Mouse (Mus musculus): ENCODE measurements around the gene Acer3.
A peak's percentile ranks its signal among the peaks of the same experiment; 100 is the strongest.

The Acer3 gene

GRCm38 (mm10) chr7:98321083-98321482 lies at the start of gene Acer3:
Gene Acer3, minus strand, starts transcription at chr7:98321208.
- DNase-seq (ENCODE audit: low spot score), result no peak

GRCm38 (mm10) chr7:98369762-98370369 lies 48.9 kb upstream of the Acer3 start:
- DNase-seq (ENCODE audit: low spot score), result no peak

GRCm38 (mm10) chr7:98361662-98362061 lies 40.7 kb upstream of the Acer3 start:
- DNase-seq (ENCODE audit: low spot score), result no peak

- peak; percentile 71 for DNase-seq (ENCODE audit: low spot score)
Observed at GRCm38 (mm10) chr7:98361063-98361652, 40.1 kb upstream of the Acer3 start, which contains the start of gene Tsku. Gene Tsku, minus strand, starts transcription at chr7:98361328.

GRCm38 (mm10) chr7:98360621-98360990 lies 39.6 kb upstream of the Acer3 start:
- no peak for DNase-seq (ENCODE audit: low spot score)

GRCm38 (mm10) chr7:98359951-98360620 lies 39.1 kb upstream of the Acer3 start:
- no peak for DNase-seq (ENCODE audit: low spot score)

GRCm38 (mm10) chr7:98358016-98358415 lies 37.0 kb upstream of the Acer3 start:
- DNase-seq (ENCODE audit: low spot score), result no peak

- no peak for DNase-seq (ENCODE audit: low spot score)
Observed at GRCm38 (mm10) chr7:98357324-98357723, 36.3 kb upstream of the Acer3 start.

- DNase-seq (ENCODE audit: low spot score), result no peak
Observed at GRCm38 (mm10) chr7:98354921-98355310, 33.9 kb upstream of the Acer3 start.

GRCm38 (mm10) chr7:98354160-98354920 lies 33.3 kb upstream of the Acer3 start:
- no peak for DNase-seq (ENCODE audit: low spot score)

GRCm38 (mm10) chr7:98353616-98354015 lies 32.6 kb upstream of the Acer3 start:
- no peak for DNase-seq (ENCODE audit: low spot score)

GRCm38 (mm10) chr7:98351523-98351922 lies 30.5 kb upstream of the Acer3 start:
- DNase-seq (ENCODE audit: low spot score), result no peak

GRCm38 (mm10) chr7:98349821-98350220 lies 28.8 kb upstream of the Acer3 start:
- no peak for DNase-seq (ENCODE audit: low spot score)

GRCm38 (mm10) chr7:98349096-98349495 lies 28.1 kb upstream of the Acer3 start:
- DNase-seq (ENCODE audit: low spot score), result peak; percentile 54

- DNase-seq (ENCODE audit: low spot score), result no peak
Observed at GRCm38 (mm10) chr7:98348043-98348442, 27.0 kb upstream of the Acer3 start.

- no peak for DNase-seq (ENCODE audit: low spot score)
Observed at GRCm38 (mm10) chr7:98347471-98347870, 26.5 kb upstream of the Acer3 start.

GRCm38 (mm10) chr7:98345036-98345435 lies 24.0 kb upstream of the Acer3 start:
- DNase-seq (ENCODE audit: low spot score), result no peak

- no peak for DNase-seq (ENCODE audit: low spot score)
Observed at GRCm38 (mm10) chr7:98344361-98344760, 23.4 kb upstream of the Acer3 start.

- no peak for DNase-seq (ENCODE audit: low spot score)
Observed at GRCm38 (mm10) chr7:98342249-98342648, 21.2 kb upstream of the Acer3 start.

- DNase-seq (ENCODE audit: low spot score), result peak; percentile 61
Observed at GRCm38 (mm10) chr7:98341475-98341874, 20.5 kb upstream of the Acer3 start.

GRCm38 (mm10) chr7:98340343-98340742 lies 19.3 kb upstream of the Acer3 start:
- DNase-seq (ENCODE audit: low spot score), result no peak

GRCm38 (mm10) chr7:98333987-98334386 lies 13.0 kb upstream of the Acer3 start:
- DNase-seq (ENCODE audit: low spot score), result no peak

- DNase-seq (ENCODE audit: low spot score), result no peak
Observed at GRCm38 (mm10) chr7:98333507-98333906, 12.5 kb upstream of the Acer3 start.
